Mouse (Mus musculus): ENCODE data around the gene Cdkn2d.
A peak's percentile ranks its signal among the peaks of the same experiment; 100 is the strongest.
"Not testable (repeated sequence)": the region's sequence is repeated elsewhere in the genome, so short reads cannot be mapped to it uniquely, and the experiment has no call there.

Cdkn2d gene

GRCm38 (mm10) chr9:21316696-21317095 lies 25.5 kb upstream of the Cdkn2d start:
- peak; percentile 68 for DNase-seq

GRCm38 (mm10) chr9:21315421-21315820 lies 24.2 kb upstream of the Cdkn2d start:
- DNase-seq, result no peak

GRCm38 (mm10) chr9:21314367-21315140 lies 23.3 kb upstream of the Cdkn2d start:
- no peak for DNase-seq

- DNase-seq, result peak; percentile 93
Observed at GRCm38 (mm10) chr9:21313394-21313793, 22.2 kb upstream of the Cdkn2d start.

- DNase-seq, result no peak
Observed at GRCm38 (mm10) chr9:21312134-21312533, 20.9 kb upstream of the Cdkn2d start, which contains the start of gene Ap1m2. Gene Ap1m2 (minus strand): TSS chr9:21312337.

GRCm38 (mm10) chr9:21311695-21312094 lies 20.5 kb upstream of the Cdkn2d start:
- DNase-seq, result no peak

GRCm38 (mm10) chr9:21309150-21309741 lies 18.0 kb upstream of the Cdkn2d start:
- DNase-seq, result no peak

- no peak for DNase-seq
Observed at GRCm38 (mm10) chr9:21305065-21305464, 13.9 kb upstream of the Cdkn2d start.

- no peak for DNase-seq
Observed at GRCm38 (mm10) chr9:21299014-21299413, 7.8 kb upstream of the Cdkn2d start.

- no peak for DNase-seq
Observed at GRCm38 (mm10) chr9:21292271-21292670, 1.1 kb upstream of the Cdkn2d start.

- DNase-seq, result not testable (repeated sequence)
Observed at GRCm38 (mm10) chr9:21291868-21292267, 661 bp upstream of the Cdkn2d start.

GRCm38 (mm10) chr9:21290589-21290988 lies 618 bp downstream of the Cdkn2d start:
- DNase-seq, result peak; percentile 81

- DNase-seq, result peak; percentile 36
Observed at GRCm38 (mm10) chr9:21289337-21289671, 1.9 kb downstream of the Cdkn2d start.

- DNase-seq, result peak; percentile 76
Observed at GRCm38 (mm10) chr9:21288404-21289336, 2.5 kb downstream of the Cdkn2d start.

GRCm38 (mm10) chr9:21287571-21288402 lies 3.4 kb downstream of the Cdkn2d start, which contains the start of gene Kri1:
Gene Kri1 (minus strand): TSS chr9:21287969.
- DNase-seq, result peak; percentile 99

GRCm38 (mm10) chr9:21286753-21287152 lies 4.5 kb downstream of the Cdkn2d start:
- no peak for DNase-seq

GRCm38 (mm10) chr9:21283994-21284393 lies 7.2 kb downstream of the Cdkn2d start:
- no peak for DNase-seq

- DNase-seq, result no peak
Observed at GRCm38 (mm10) chr9:21283591-21283990, 7.6 kb downstream of the Cdkn2d start.

- no peak for DNase-seq
Observed at GRCm38 (mm10) chr9:21277776-21278175, 13.4 kb downstream of the Cdkn2d start.

- no peak for DNase-seq
Observed at GRCm38 (mm10) chr9:21276307-21276706, 14.9 kb downstream of the Cdkn2d start.

- no peak for DNase-seq
Observed at GRCm38 (mm10) chr9:21275727-21276126, 15.5 kb downstream of the Cdkn2d start.

GRCm38 (mm10) chr9:21275013-21275710 lies 16.0 kb downstream of the Cdkn2d start:
- no peak for DNase-seq

Data from thymus, postnatal 14 days (tissue).